Mouse (Mus musculus) embryonic fibroblast, embryonic 13.5 days (primary cell): ENCODE measurements around the gene Bloc1s3.

Experiments
- CTCF ChIP-seq: IDR thresholded peaks from 2 replicates; pipeline ENCODE4 v1.5.1; 2011; ENCODE audit warnings: mild to moderate bottlenecking, control low read depth, low read length, moderate library complexity, borderline replicate concordance; ENCODE audit not compliant: insufficient read depth
- POLR2A ChIP-seq: IDR thresholded peaks from 2 replicates; pipeline ENCODE4 v1.6.1; 2011; ENCODE audit warnings: low read depth, mild to moderate bottlenecking, control low read depth, low read length, moderate library complexity

DNA sequence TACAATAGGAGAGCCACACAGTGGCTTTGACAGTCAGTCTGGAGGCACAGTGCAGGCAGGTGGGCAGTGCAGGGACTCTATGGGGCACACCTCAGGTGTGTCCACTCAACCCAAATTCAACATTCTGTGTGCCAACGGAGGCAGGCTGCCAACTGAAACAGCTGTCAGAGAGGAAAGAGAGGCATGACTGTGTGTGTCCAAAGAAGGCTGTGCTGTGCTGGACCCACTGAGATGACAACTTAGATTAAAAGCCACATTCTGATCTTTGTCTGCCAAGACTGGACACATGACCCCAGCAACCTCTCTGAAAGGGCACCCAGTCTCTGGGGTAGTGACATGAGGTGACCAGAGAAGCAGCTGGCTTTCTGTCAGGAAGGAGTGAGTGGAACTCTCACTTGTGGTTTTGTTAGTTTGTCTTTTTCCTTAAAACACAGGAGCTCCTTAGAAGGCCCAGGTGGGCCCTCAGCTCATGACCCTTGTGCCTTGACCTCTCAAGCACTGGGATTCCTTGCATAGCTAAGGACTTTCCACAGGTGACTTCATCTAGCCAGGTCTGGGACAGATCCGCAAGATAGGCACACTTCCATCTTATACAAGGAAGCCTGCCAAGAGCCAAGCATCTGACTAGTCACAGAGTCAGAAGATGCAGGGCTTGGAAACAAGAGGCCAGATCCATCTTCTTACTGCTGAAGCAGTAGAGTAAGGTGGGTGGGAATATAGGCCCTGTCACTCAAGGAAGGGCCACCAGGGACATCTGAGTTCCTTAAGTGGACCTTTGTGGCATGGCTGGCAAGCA lies 32.8 kb upstream of the Bloc1s3 start:
- TF ChIP-seq POLR2A: no peak
- no peak for TF ChIP-seq CTCF
